Mouse (Mus musculus) cerebellum, postnatal 14 days (tissue): ENCODE data around the gene Cntnap3.
A peak's percentile ranks its signal among the peaks of the same experiment; 100 is the strongest.

Experiments used
- DNase-seq, 2 experiments: peaks; one replicate each; pipeline ENCODE4 v3.0.0; 2021; ENCODE audit warnings: mixed read lengths in 2 of 2

Cntnap3 gene

GRCm38 (mm10) chr13:64903585-64904208 is at the start of gene Cntnap3:
Gene Cntnap3, minus strand, starts transcription at chr13:64903955.
- peak; percentile 4 to 10 for DNase-seq

DNA sequence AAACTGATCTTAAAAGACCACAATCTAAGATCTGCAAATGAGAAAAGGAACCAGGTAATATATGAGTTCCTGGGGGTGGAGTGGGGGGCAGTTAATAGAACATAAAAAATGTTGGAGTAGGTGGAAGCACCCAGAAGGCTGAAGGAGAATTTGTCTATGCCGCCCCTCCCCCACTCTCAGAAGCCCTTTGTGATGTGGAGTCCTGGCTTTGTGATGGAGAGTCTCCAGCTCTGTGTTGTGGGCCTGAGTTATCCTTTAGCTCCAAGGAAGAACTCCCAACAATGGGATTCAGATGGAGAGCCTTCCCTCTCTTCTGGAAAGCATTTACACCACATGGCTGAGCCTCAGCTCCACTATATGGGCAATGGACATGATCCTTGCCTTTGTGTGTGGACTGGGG is 13.4 kb upstream of the Cntnap3 start, which contains the start of gene Spata31:
Gene Spata31 (plus strand): TSS at position 216 of the 400 bp plus-strand sequence.
- DNase-seq: no peak

DNA sequence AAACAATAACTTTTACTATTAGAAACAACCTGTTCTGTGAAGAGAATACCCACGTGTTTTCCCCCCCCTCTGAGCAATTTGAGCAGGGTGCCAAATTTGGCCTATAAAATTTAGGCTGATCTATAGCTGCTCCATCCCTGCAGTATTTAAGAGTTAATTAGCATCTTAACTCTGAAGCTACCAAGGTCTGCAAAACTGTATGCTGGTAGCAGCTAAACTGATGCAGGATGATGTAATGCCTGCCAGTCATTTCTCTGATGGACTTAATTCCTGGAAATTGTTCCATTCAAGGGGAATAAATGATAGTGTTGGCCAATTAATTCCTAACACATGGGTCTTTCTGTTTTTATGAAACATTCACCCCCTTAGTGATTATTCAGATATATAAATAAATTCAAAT is 623 bp downstream of the Cntnap3 start:
- DNase-seq: no peak

DNA sequence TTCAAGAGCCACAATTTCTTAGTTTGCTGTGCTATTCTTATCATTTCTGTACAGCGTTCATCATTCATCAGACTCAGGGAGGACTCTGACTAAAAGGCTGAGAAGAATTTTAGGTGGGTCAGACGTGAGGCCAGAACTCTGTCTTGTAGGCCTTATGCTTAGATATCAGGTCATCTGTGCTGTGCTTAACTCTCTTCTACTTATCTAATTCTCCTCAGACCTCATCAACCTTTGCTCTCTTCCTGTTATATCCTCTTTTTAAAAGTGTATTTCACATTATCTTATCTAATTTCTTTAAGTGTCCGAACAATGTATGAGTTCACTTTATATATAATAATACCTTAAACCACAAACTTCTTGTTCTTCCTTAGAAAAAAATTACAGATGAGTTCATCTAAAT is 38.4 kb downstream of the Cntnap3 start:
- DNase-seq: no peak

GRCm38 (mm10) chr13:64824856-64825255 is 78.9 kb downstream of the Cntnap3 start:
- peak in 1 of 2 experiments; percentile 13 for DNase-seq

DNA sequence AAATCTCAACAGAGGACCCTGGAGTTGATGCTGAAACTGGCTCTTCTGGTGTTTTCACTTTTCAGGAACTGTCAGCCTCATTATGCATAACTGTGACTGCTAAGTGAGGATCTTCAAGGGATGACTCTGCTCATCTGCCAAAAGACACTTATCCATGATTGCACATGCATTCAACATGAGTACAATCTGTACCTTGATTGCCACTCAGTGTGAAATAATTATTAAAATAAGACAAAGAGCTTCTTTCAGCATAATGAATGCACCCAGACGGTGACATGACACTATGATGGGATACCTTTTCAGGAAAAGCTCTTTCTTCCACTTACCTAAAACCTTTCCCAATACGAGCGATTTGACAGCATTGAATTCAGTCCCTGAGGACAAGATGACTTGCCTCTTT is 158.4 kb downstream of the Cntnap3 start:
- DNase-seq: no peak

GRCm38 (mm10) chr13:64732244-64732643 is 171.5 kb downstream of the Cntnap3 start:
- no peak for DNase-seq

DNA sequence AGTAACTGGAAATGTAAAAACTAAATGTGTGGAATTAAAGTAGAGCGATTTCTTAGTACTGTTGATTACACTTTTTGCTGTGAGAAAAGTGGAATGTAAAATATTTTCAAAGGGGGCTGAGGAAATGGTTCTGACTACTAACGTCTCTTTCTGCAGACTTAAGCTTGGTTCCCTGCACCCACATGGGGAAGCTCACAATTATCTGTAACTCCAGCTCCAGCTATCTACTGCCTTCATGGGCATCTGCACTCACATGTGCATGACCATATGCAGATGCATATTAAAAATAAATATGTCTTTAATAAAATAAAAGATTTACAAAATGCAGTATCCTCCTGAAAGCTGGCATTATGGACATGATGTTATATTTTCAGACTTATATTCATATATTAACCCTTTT is 187.0 kb downstream of the Cntnap3 start:
- no peak for DNase-seq

DNA sequence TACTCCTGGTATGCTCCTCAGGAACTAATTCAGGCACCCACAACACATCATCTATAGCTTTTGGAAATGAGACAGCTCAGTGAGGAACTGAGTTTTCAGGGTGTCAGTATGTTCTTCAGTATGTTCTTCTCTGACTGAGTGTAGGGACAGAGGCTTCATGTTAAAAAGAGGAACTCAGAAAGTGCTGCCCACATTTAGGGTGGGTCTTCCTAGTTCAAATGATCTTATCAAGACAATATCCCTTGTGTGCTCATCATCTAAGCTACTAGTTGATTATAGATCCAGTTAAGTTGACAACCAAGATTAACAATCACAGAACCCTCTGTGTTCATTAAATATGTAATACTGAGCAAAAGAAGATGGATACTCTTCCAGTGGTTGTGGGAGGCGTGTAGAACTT is 211.3 kb downstream of the Cntnap3 start:
- no peak for DNase-seq
